Mouse (Mus musculus) hindbrain, embryonic 10.5 days (tissue): ENCODE measurements around the gene Mpnd. TPM values are rescaled to one million over a fixed set of nuclear protein-coding genes. Genes with fewer than 3 reads are reported as not detected.

Experiments used
- DNase-seq: peaks from one replicate; pipeline ENCODE4 v3.0.0-alpha.2; 2017; ENCODE audit warnings: low spot score
- H3K27ac ChIP-seq: fragments of 300-500 bp; sonication (generic); 2 replicates; pipeline ENCODE4 v1.5.1; 2016; ENCODE audit warnings: mild to moderate bottlenecking, moderate library complexity
- H3K27me3 ChIP-seq: fragments of 300-500 bp; sonication (generic); 2 replicates; pipeline ENCODE4 v1.6.1; 2016; ENCODE audit warnings: mild to moderate bottlenecking; ENCODE audit not compliant: poor library complexity, insufficient read depth, severe bottlenecking
- H3K36me3 ChIP-seq: fragments of 300-500 bp; sonication (generic); 2 replicates; pipeline ENCODE4 v1.6.1; 2016; ENCODE audit warnings: mild to moderate bottlenecking, moderate library complexity
- H3K4me1 ChIP-seq: fragments of 300-500 bp; sonication (generic); replicated peaks from 2 replicates; pipeline ENCODE4 v1.6.1; 2016; ENCODE audit warnings: mild to moderate bottlenecking
- H3K4me3 ChIP-seq: fragments of 300-500 bp; sonication (generic); 2 replicates; pipeline ENCODE4 v1.5.1; 2016; ENCODE audit warnings: mild to moderate bottlenecking, moderate library complexity
- H3K9me3 ChIP-seq: fragments of 300-500 bp; sonication (generic); 2 replicates; pipeline ENCODE4 v1.6.1; 2016; ENCODE audit warnings: mild to moderate bottlenecking, moderate library complexity
- WGBS: fragments of 180-500 bp; shearing (Covaris S2); methylation state at CpG from one replicate; pipeline ENCODE4 v1.1.7; 2016; 5-methylcytosine and 5-hydroxymethylcytosine counted together
- polyA plus RNA-seq: library from polyadenylated mRNA; unstranded; fragments of >200 nt; fragmentation: Nextera tagmentation; extraction: Ambion mirVana; gene quantifications from 2 replicates; pipeline ENCODE4 v1.2.1, GENCODE M21; 2016

Mpnd gene
- polyA plus RNA-seq, result 131 and 177 TPM in 2 replicates

GRCm38 (mm10) chr17:56005415-56006061 is at the start of gene Mpnd, which contains the start of gene Stap2:
TSS of gene Mpnd (plus strand) at chr17:56005711.
TSS of gene Stap2 (minus strand) at chr17:56005584.
- Histone ChIP-seq H3K36me3 (0 out of 2 replicates have a peak, but pooled peaks cover 3% of the 10 kb centered on the region), H3K9me3 (no peaks in the 10 kb centered on the region), H3K27me3 (peaks cover 32% of the 10 kb centered on the region), H3K4me3 (peak within 1 kb of the TSS; percentile 18; the same call in 1 of the 2 replicates), H3K4me1 (peaks cover 33% of the 10 kb centered on the region), H3K27ac (no peak within 1 kb of the TSS)
- 52% methylated on average over 13 of the region's 13 CpGs for WGBS
- no peak for DNase-seq

- Histone ChIP-seq H3K27me3 (peaks cover 14% of the 10 kb centered on the region), H3K4me1 (peaks cover 39% of the 10 kb centered on the region), H3K9me3 (no peaks in the 10 kb centered on the region), H3K27ac (peak overlapping the region; percentile 74), H3K4me3 (peak overlapping the region; percentile 57), H3K36me3 (peaks cover 7% of the 10 kb centered on the region)
- peak; percentile 72 for DNase-seq
- 1% methylated on average over 26 of the region's 26 CpGs for WGBS
Observed at GRCm38 (mm10) chr17:55956129-55956528, 49.4 kb upstream of the Mpnd start.

DNA sequence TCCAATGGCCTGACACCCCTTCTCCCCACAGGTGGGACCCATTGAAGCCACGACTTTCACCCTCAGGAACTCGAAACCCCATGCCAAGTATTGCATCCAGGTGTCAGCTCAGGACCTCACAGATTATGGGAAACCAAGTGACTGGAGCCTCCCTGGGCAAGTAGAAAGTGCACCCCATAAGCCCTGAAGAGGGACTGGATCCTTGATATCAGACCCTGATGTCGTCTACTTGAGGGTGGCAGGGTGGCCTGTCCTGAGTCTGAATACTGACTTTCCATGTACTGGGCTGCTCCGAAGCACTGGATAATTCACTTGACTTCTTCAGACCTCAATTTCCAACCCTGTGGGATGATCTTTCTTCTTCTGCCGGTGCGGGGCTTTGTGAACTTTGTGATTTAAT is 48.9 kb upstream of the Mpnd start:
- Histone ChIP-seq H3K36me3 (peaks cover 12% of the 10 kb centered on the region), H3K4me3 (peak overlapping the region; percentile 57), H3K27ac (no peak overlapping the region), H3K9me3 (no peaks in the 10 kb centered on the region), H3K4me1 (peaks cover 39% of the 10 kb centered on the region), H3K27me3 (peaks cover 14% of the 10 kb centered on the region)
- WGBS, result 30% methylated on average over 6 of the region's 6 CpGs
- DNase-seq, result no peak

DNA sequence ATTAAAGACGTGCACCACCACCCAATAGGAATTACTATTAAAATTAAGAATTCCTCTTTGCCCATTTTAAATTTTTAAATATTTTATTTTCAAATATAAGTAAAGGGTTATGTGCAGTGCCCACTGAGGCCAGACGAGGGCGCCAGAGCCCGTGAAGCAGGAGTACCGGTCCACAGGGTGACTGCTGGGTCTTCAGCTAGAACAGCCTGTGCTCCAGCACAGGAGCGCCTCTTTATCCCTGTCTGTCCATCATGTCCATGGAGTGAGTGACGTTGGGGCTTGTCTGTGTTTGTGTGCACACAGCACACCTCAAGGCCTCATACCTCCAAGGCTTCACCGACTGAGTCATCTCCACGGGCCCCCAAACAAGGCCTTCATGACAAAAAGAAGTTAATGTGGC is 48.3 kb upstream of the Mpnd start:
- Histone ChIP-seq H3K27me3 (peaks cover 14% of the 10 kb centered on the region), H3K4me3 (peak overlapping the region; percentile 57; the same call in 1 of the 2 replicates), H3K27ac (peak overlapping the region; percentile 69), H3K9me3 (no peaks in the 10 kb centered on the region), H3K36me3 (peaks cover 18% of the 10 kb centered on the region), H3K4me1 (peaks cover 37% of the 10 kb centered on the region)
- peak; percentile 81 for DNase-seq
- WGBS, result 15% methylated on average over 9 of the region's 9 CpGs

- 83% methylated on average over 13 of the region's 13 CpGs for WGBS
- Histone ChIP-seq H3K4me3 (peak overlapping the region; percentile 57), H3K36me3 (peaks cover 23% of the 10 kb centered on the region), H3K27me3 (peaks cover 14% of the 10 kb centered on the region), H3K9me3 (no peaks in the 10 kb centered on the region), H3K4me1 (peaks cover 37% of the 10 kb centered on the region), H3K27ac (peak overlapping the region; percentile 90)
- DNase-seq, result no peak
Observed at GRCm38 (mm10) chr17:55957726-55958583, 47.6 kb upstream of the Mpnd start.

- no peak for DNase-seq
- Histone ChIP-seq H3K36me3 (peaks cover 29% of the 10 kb centered on the region), H3K4me1 (peaks cover 37% of the 10 kb centered on the region), H3K27ac (peak overlapping the region; percentile 90), H3K27me3 (peaks cover 14% of the 10 kb centered on the region), H3K9me3 (no peaks in the 10 kb centered on the region), H3K4me3 (peak overlapping the region; percentile 53)
- 30% methylated on average over 2 of the region's 2 CpGs for WGBS
Observed at GRCm38 (mm10) chr17:55958584-55958886, 47.0 kb upstream of the Mpnd start.

DNA sequence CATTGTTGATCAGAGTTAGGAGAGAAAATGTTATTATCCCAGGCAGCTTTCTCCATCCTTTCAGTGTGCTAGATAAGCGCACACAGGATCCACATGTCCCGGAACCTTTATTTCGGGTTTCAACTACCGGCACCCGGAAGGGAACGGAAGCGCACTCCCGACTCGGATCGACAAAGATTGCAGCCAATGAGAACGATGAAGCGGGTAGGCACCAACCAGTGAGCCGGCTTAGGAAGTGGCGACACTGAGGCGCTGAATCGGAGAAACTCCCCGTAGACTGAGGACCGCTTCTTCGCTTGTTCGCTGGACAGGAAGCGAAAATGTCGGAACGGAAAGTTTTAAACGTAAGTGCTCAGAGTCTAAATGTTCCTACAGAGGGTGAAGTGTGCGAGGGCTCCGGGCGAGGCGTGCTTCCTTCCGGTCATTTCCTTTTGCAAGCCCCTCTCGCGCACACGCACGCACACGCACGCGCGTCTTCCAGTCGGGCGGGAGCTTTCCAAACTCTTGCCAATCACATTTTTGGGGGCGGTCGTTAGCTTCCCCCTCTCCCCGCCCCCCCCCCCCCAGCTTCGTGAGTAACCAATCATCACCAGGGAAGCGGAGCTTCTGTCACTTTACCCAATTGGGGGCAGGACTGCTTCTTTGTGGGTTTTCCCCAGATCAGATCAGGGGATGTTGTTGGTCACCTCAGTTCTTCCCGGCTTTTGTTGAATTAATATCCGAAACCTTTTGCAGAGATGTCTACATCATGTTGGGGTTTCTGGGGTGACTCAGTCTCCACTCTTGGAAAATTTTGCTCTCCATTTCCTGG is 46.4 kb upstream of the Mpnd start, which contains the start of gene Yju2:
Gene Yju2 (plus strand): TSS at position 182 of the 811 bp plus-strand sequence.
- peak within 1 kb of the TSS; percentile 90 for H3K27ac ChIP-seq
- H3K27me3 ChIP-seq, result peaks cover 14% of the 10 kb centered on the region
- under 1% methylated on average over 46 of the region's 46 CpGs for WGBS
- peaks cover 35% of the 10 kb centered on the region for H3K36me3 ChIP-seq
- DNase-seq, result peak; percentile 94
- H3K4me3 ChIP-seq, result peak within 1 kb of the TSS; percentile 53
- no peaks in the 10 kb centered on the region for H3K9me3 ChIP-seq
- H3K4me1 ChIP-seq, result peaks cover 37% of the 10 kb centered on the region

- Histone ChIP-seq H3K27me3 (peaks cover 4% of the 10 kb centered on the region), H3K36me3 (peaks cover 45% of the 10 kb centered on the region), H3K4me1 (peaks cover 37% of the 10 kb centered on the region), H3K4me3 (peak overlapping the region; percentile 53), H3K9me3 (no peaks in the 10 kb centered on the region), H3K27ac (peak overlapping the region; percentile 90)
- WGBS, result 81% methylated on average over 10 of the region's 10 CpGs
- no peak for DNase-seq
Observed at GRCm38 (mm10) chr17:55959946-55960740, 45.4 kb upstream of the Mpnd start.

DNA sequence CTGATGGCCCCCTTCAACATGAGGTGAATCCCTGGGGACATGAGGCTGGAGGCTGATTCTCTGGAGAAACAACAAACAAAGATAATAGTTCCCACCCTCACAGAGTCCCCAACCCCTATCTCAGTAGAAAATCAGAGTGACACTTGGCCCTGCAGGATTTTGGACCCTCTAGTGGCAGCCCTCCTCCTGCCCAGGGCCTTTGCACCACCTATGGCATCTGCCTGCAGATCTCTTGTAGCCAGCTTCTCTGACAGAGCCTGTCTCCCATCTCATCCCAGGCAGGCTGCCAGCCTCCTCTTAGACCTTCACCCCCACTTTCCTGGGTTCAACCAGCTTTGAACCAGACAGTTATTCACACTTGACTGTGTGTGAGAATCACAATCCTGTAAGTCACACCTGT is 44.7 kb upstream of the Mpnd start:
- Histone ChIP-seq H3K4me3 (no peak overlapping the region), H3K27me3 (no peaks in the 10 kb centered on the region), H3K9me3 (no peaks in the 10 kb centered on the region), H3K36me3 (peaks cover 52% of the 10 kb centered on the region), H3K27ac (no peak overlapping the region), H3K4me1 (peaks cover 37% of the 10 kb centered on the region)
- peak; percentile 0 for DNase-seq

- peaks cover 28% of the 10 kb centered on the region for H3K4me1 ChIP-seq
- no peak overlapping the region for H3K27ac ChIP-seq
- 91% methylated on average over 7 of the region's 7 CpGs for WGBS
- H3K36me3 ChIP-seq, result peaks cover 60% of the 10 kb centered on the region
- DNase-seq, result peak; percentile 2
- no peaks in the 10 kb centered on the region for H3K9me3 ChIP-seq
- H3K27me3 ChIP-seq, result no peaks in the 10 kb centered on the region
- no peak overlapping the region for H3K4me3 ChIP-seq
Observed at GRCm38 (mm10) chr17:55961631-55962030, 43.9 kb upstream of the Mpnd start.

DNA sequence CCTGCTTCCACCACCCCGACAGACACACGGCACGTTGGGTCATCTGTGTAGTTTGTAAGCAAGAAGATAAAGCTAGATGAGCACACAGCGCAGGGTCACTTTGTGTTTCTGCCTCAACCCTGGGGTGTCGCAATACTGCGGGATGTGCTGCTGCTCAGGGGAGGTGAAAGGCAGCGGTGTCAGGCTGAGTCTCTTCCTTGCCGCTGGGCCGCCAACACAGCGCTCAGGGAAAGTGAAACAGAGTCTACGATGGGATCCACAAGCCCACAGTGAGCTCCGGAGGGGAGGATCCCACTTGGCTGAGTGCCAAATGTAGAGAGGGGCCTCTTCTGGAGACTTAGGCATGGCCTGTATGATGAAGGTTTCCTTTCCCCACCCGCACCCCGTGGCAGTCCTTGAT is 42.3 kb upstream of the Mpnd start:
- no peaks in the 10 kb centered on the region for H3K27me3 ChIP-seq
- WGBS, result 89% methylated on average over 14 of the region's 14 CpGs
- peaks cover 24% of the 10 kb centered on the region for H3K4me1 ChIP-seq
- no peak overlapping the region for H3K4me3 ChIP-seq
- no peaks in the 10 kb centered on the region for H3K9me3 ChIP-seq
- no peak for DNase-seq
- H3K27ac ChIP-seq, result no peak overlapping the region
- H3K36me3 ChIP-seq, result peaks cover 76% of the 10 kb centered on the region

- no peak overlapping the region for H3K4me3 ChIP-seq
- H3K9me3 ChIP-seq, result no peaks in the 10 kb centered on the region
- 94% methylated on average over 10 of the region's 10 CpGs for WGBS
- no peak for DNase-seq
- no peak overlapping the region for H3K27ac ChIP-seq
- H3K27me3 ChIP-seq, result no peaks in the 10 kb centered on the region; the same call in 1 of the 2 replicates
- H3K4me1 ChIP-seq, result peaks cover 32% of the 10 kb centered on the region
- peaks cover 79% of the 10 kb centered on the region for H3K36me3 ChIP-seq
Observed at GRCm38 (mm10) chr17:55964496-55964895, 41.0 kb upstream of the Mpnd start.
